Mouse (Mus musculus) liver, adult 2 months (tissue): ENCODE data around the gene Mprip.

Source experiments
- CTCF ChIP-seq: fragments of 200-500 bp; IDR thresholded peaks from 2 replicates; pipeline ENCODE4 v1.5.1; 2011; ENCODE audit warnings: low read depth, low read length, control low read depth
- POLR2A ChIP-seq: fragments of 200-500 bp; IDR thresholded peaks from 2 replicates; pipeline ENCODE4 v1.6.1; 2011; ENCODE audit warnings: low read length, control low read depth; ENCODE audit not compliant: insufficient read depth; ENCODE audit errors: extremely low read depth

DNA sequence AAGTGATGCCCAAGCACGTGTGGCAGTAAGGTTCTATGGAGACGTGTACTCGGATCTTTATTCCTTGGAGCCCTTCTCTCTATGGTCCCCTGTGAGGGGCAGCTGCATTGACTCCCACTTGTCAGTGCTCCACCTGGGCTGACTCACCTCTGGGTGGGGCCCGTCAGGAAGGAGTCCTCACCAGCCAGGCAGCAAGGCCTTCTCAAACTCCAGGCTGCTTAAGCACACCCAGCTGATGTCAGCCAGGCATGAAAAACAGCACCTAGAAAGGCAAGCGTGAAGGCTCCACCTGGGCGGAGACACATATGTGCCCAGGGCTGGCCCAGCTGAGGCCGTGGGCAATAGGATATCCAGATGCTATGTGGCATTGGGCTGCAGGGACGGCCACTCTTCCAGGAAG is 18.7 kb upstream of the Mprip start:
- TF ChIP-seq CTCF: no peak
- TF ChIP-seq POLR2A: no peak
